Mouse (Mus musculus) bone marrow, adult 2 months (tissue): Measurements from ENCODE around the gene Gm10670. TPM values are rescaled to one million over a fixed set of nuclear protein-coding genes. Genes with fewer than 3 reads are reported as not detected.
"Not testable (repeated sequence)": the region's sequence is repeated elsewhere in the genome, so short reads cannot be mapped to it uniquely, and the experiment has no call there.

Experiments used
- H3K27ac ChIP-seq: fragments of 200-500 bp; 2 replicates; pipeline ENCODE4 v1.5.1; 2012; ENCODE audit warnings: low read depth, mild to moderate bottlenecking, control low read depth, inconsistent platforms, low read length; ENCODE audit not compliant: control insufficient read depth, poor library complexity, insufficient read depth
- H3K4me1 ChIP-seq: fragments of 200-500 bp; 2 replicates; pipeline ENCODE4 v1.6.1; 2011; ENCODE audit warnings: low read length; ENCODE audit not compliant: control insufficient read depth, insufficient read depth
- H3K4me3 ChIP-seq: fragments of 200-500 bp; replicated peaks from 2 replicates; pipeline ENCODE3; 2011; ENCODE audit warnings: mild to moderate bottlenecking, low read depth, low read length, control low read depth; ENCODE audit not compliant: control insufficient read depth
- WGBS: fragments of 180-500 bp; shearing (Covaris S2); methylation state at CpG from one replicate; pipeline ENCODE4 v1.1.7; 2018; 5-methylcytosine and 5-hydroxymethylcytosine counted together
- polyA plus RNA-seq: library from polyadenylated mRNA; stranded (reverse); fragments of >200 nt; gene quantifications from 2 replicates; pipeline ENCODE4 v1.2.4, GENCODE M21; 2011; ENCODE audit warnings: low replicate concordance; ENCODE audit not compliant: missing spikeins, insufficient read depth, insufficient read length

The Gm10670 gene
- polyA plus RNA-seq = not detected in 2 replicates

DNA sequence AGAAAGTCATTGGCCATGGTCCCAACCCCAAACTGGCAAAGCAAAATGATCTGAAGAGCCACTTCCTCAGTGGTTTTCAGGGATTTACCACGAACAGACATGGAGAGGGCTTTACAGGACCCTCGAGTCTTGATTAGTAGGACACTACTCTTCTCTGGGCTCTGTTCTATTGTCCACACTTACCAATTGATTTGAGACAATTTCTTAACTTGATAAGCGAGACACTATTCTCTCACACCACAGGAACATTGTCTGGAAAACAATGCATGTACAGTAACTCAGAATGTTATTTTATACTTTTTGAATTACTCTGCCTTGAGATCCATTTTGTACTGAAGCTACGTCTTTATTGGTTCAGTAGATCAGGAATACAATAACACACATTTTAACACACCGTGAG is at the start of gene Gm10670:
Gene Gm10670 (minus strand): TSS at position 101 of the 400 bp plus-strand sequence.
- not testable (repeated sequence) for H3K4me1 ChIP-seq, H3K27ac ChIP-seq, H3K4me3 ChIP-seq
- no CpG with 5 or more reads among the region's 5 CpGs for WGBS

DNA sequence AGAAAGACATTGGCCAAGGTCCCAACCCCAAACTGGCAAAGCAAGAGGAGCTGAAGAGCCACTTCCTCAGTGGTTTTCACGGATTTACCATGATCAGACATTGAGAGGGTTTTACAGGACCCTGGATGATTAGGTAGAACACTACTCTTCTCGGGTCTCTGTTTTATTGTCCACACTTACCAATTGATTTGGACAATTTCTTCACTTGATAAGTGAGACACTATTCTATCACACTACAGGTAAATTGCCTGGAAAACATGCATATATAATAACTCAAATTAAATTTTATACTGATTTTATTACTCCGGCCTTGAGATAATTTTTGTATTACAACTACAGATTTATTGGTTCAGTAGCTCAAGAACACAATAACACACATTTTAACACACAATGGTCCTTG is 35.7 kb upstream of the Gm10670 start, which contains the start of gene Vmn1r103:
Gene Vmn1r103 (minus strand): TSS at position 101 of the 400 bp plus-strand sequence.
- WGBS = no CpG with 5 or more reads among the region's 3 CpGs
- not testable (repeated sequence) for H3K4me3 ChIP-seq, H3K27ac ChIP-seq, H3K4me1 ChIP-seq

DNA sequence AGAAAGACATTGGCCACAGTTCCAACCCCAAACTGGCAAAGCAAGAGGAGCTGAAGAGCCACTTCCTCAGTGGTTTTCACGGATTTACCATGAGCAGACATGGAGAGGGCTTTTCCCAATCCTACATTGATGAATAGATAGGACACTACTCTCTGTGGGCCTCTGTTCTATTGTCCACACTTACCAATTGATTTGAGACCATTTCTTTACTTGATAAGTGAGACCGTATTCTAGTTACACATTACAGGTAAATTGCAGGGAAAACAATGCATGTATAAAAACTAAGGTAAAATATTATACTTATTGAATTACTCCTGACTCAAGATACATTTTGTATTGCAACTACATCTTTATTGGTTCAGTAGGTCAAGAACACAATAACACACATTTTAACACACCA is 32.2 kb downstream of the Gm10670 start, which contains the start of gene Vmn1r101:
Gene Vmn1r101 (minus strand): TSS at position 101 of the 400 bp plus-strand sequence.
- no CpG with 5 or more reads among the region's 2 CpGs for WGBS
- H3K4me3 ChIP-seq, H3K27ac ChIP-seq, H3K4me1 ChIP-seq: not testable (repeated sequence)

Other genes starting within 250 kb of the Gm10670 start
- not detected in 2 replicates for gene Gm4498, start 241.1 kb downstream of the Gm10670 start, polyA plus RNA-seq
- not detected in 2 replicates for gene Gm5890, start 212.1 kb downstream of the Gm10670 start, polyA plus RNA-seq
- not detected in 2 replicates for gene Gm4133, start 140.9 kb downstream of the Gm10670 start, polyA plus RNA-seq
- not detected in 2 replicates for gene Gm5728, start 99.5 kb downstream of the Gm10670 start, polyA plus RNA-seq
- gene Vmn1r100, start 57.0 kb downstream of the Gm10670 start, polyA plus RNA-seq = not detected in 2 replicates
- gene Vmn1r101, start 32.3 kb downstream of the Gm10670 start, polyA plus RNA-seq = not detected in 2 replicates
- gene Vmn1r103, start 35.6 kb upstream of the Gm10670 start, polyA plus RNA-seq = not detected in 2 replicates
- gene Vmn1r104, start 58.9 kb upstream of the Gm10670 start, polyA plus RNA-seq = not detected in 2 replicates
- gene Gm5726, start 70.8 kb upstream of the Gm10670 start, polyA plus RNA-seq = not detected in 2 replicates
- gene Gm4141, start 101.3 kb upstream of the Gm10670 start, polyA plus RNA-seq = not detected in 2 replicates
- gene Gm4513, start 124.1 kb upstream of the Gm10670 start, polyA plus RNA-seq = not detected in 2 replicates
- not detected in 2 replicates for gene Vmn1r107, start 194.0 kb upstream of the Gm10670 start, polyA plus RNA-seq
- not detected in 2 replicates for gene Vmn1r111, start 228.3 kb upstream of the Gm10670 start, polyA plus RNA-seq